Mouse (Mus musculus) liver, embryonic 16.5 days (tissue): ENCODE results near the gene 5330417C22Rik. TPM values are rescaled to one million over a fixed set of nuclear protein-coding genes. Genes with fewer than 3 reads are reported as not detected.
"Not testable (repeated sequence)": the region's sequence is repeated elsewhere in the genome, so short reads cannot be mapped to it uniquely, and the experiment has no call there.

Experiments
- ATAC-seq: fragments of 200-750 bp; cut with Nextera tagmentation; 2 replicates; pipeline ENCODE4 v1.8.0; 2017; ENCODE audit warnings: low read depth, mild to moderate bottlenecking, moderate number of reproducible peaks, moderate library complexity
- H3K27ac ChIP-seq: fragments of 300-500 bp; sonication (generic); 2 replicates; pipeline ENCODE4 v1.5.1; 2014; ENCODE audit warnings: mild to moderate bottlenecking, low read length
- H3K27me3 ChIP-seq: fragments of 300-500 bp; sonication (generic); 2 replicates; pipeline ENCODE4 v1.6.1; 2014; ENCODE audit warnings: low read depth, low read length, mixed read lengths; ENCODE audit not compliant: control insufficient read depth, insufficient read depth
- H3K36me3 ChIP-seq: fragments of 300-500 bp; sonication (generic); 2 replicates; pipeline ENCODE4 v1.6.1; 2014; ENCODE audit warnings: mild to moderate bottlenecking; ENCODE audit not compliant: control insufficient read depth, insufficient read depth
- H3K4me1 ChIP-seq: fragments of 300-500 bp; sonication (generic); 2 replicates; pipeline ENCODE4 v1.6.1; 2014; ENCODE audit warnings: low read depth, low read length, mixed read lengths; ENCODE audit not compliant: control insufficient read depth
- H3K4me2 ChIP-seq: fragments of 300-500 bp; sonication (generic); 2 replicates; pipeline ENCODE4 v1.6.1; 2014; ENCODE audit warnings: low read depth, low read length, mixed read lengths
- H3K4me3 ChIP-seq: fragments of 300-500 bp; sonication (generic); 2 replicates; pipeline ENCODE4 v1.5.1; 2014; ENCODE audit warnings: low read depth, mild to moderate bottlenecking, low read length
- H3K9ac ChIP-seq: fragments of 300-500 bp; sonication (generic); 2 replicates; pipeline ENCODE4 v1.6.1; 2014; ENCODE audit warnings: low read depth, low read length
- H3K9me3 ChIP-seq: fragments of 300-500 bp; sonication (generic); replicated peaks from 2 replicates; pipeline ENCODE4 v1.6.1; 2016; ENCODE audit warnings: low read length; ENCODE audit not compliant: control insufficient read depth
- WGBS: fragments of 180-500 bp; shearing (Covaris S2); extraction: QIAGEN DNeasy Blood & Tissue Kit; methylation state at CpG from one replicate; pipeline ENCODE4 v1.1.7; 2014; ENCODE audit not compliant: insufficient replicate concordance; 5-methylcytosine and 5-hydroxymethylcytosine counted together
- polyA plus RNA-seq: library from polyadenylated mRNA; unstranded; fragments of >200 nt; fragmentation: Nextera tagmentation; extraction: Ambion mirVana; gene quantifications from 2 replicates; pipeline ENCODE4 v1.2.1, GENCODE M21; 2015

5330417C22Rik gene
- polyA plus RNA-seq = 0.21 and 0.63 TPM in 2 replicates

DNA sequence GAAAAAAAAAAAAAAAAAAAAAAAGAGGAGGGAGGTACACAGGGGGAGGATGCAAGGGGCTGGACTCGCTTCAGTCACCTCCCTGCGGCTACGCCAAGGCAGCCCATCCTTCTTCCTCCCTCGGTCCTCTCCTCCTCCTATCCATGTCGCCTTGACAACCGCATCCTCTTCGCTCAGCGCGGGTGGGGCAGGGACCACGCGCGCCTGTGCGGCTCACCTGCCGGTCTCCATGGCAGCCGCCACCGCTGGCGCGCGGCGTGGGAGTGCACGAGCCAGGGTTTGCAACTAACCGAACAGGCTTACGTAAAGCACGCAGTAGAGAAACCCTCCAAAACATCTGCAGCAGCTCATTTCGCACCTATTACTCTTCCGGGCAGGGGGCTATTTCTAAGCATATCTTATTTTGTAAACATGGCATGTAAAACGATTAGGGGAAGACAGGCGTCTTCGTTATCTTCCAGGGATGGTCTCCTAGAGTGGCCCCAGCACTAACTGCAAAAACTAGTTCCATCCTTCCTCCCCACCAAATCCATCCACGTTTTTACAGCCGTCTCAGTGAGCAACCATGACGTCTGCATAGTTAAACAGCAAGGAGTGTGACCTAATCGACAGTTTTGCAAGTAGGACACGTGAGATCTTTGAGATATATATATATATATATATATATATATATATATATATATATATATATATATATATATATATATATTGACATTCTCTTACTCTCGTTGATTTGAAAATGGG, at the start of gene 5330417C22Rik:
TSS of gene 5330417C22Rik (minus strand) at position 20 of the 744 bp plus-strand sequence.
- Histone ChIP-seq H3K9me3 (no peaks in the 10 kb centered on the region), H3K9ac (no peak within 1 kb of the TSS), H3K27me3 (peaks cover 25% of the 10 kb centered on the region), H3K4me2 (peak within 1 kb of the TSS; percentile 39), H3K27ac (no peak within 1 kb of the TSS), H3K36me3 (no peaks in the 10 kb centered on the region), H3K4me3 (peak within 1 kb of the TSS; percentile 21), H3K4me1 (peaks cover 7% of the 10 kb centered on the region)
- WGBS = 3% methylated on average over 31 of the region's 35 CpGs
- ATAC-seq = no peak

DNA sequence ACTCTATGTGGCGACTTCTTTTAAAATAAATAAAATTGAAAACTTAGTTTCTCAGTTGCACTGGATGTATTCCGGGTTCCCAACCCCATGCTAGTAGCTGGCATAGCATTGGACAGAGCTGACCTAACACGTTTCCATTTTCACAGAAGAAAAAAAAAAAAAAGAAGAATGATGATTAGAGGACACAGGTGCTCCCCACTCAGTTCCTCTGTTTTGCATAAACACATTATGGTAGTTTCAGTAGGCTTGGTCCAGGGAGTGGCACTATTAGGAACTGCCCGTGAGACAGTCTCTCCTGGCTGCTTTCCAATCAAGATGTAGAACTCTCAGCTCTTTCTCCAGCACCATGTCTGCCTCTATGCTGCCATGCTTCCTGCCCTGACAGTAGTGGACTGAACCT, 48.2 kb upstream of the 5330417C22Rik start:
- Histone ChIP-seq H3K4me2 (no peak overlapping the region), H3K4me3 (no peak overlapping the region), H3K36me3 (no peaks in the 10 kb centered on the region), H3K9me3 (no peaks in the 10 kb centered on the region), H3K27ac (no peak overlapping the region), H3K4me1 (no peaks in the 10 kb centered on the region), H3K27me3 (no peaks in the 10 kb centered on the region), H3K9ac (no peak overlapping the region)
- 48% methylated on average over 4 of the region's 4 CpGs for WGBS
- no peak for ATAC-seq

DNA sequence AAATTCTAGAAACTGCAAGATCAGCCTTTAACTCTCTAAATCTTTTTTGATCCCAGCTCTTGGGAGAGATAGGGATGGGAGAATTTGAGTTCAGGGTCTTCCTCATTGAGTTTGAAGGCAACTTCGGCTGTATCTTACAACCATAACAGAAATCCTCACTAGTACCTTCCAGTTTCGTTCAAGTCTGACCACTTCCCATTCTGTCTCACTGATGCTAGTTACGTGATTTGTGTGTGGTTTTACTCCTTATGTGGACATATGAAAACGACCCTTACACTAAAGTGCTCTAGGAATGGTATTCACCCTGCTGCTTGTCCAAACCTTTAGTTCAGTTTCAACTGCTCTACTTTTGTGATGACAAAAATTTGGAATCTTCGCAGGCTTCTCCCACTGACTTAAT, 37.7 kb upstream of the 5330417C22Rik start:
- no peak overlapping the region for H3K4me2 ChIP-seq
- 54% methylated on average over 5 of the region's 5 CpGs for WGBS
- H3K27ac ChIP-seq = no peak overlapping the region
- H3K9me3 ChIP-seq = no peaks in the 10 kb centered on the region
- no peak overlapping the region for H3K9ac ChIP-seq
- no peak overlapping the region for H3K4me3 ChIP-seq
- no peaks in the 10 kb centered on the region for H3K27me3 ChIP-seq
- no peaks in the 10 kb centered on the region; the same call in 1 of the 2 replicates for H3K36me3 ChIP-seq
- H3K4me1 ChIP-seq = peaks cover 11% of the 10 kb centered on the region
- ATAC-seq = no peak

DNA sequence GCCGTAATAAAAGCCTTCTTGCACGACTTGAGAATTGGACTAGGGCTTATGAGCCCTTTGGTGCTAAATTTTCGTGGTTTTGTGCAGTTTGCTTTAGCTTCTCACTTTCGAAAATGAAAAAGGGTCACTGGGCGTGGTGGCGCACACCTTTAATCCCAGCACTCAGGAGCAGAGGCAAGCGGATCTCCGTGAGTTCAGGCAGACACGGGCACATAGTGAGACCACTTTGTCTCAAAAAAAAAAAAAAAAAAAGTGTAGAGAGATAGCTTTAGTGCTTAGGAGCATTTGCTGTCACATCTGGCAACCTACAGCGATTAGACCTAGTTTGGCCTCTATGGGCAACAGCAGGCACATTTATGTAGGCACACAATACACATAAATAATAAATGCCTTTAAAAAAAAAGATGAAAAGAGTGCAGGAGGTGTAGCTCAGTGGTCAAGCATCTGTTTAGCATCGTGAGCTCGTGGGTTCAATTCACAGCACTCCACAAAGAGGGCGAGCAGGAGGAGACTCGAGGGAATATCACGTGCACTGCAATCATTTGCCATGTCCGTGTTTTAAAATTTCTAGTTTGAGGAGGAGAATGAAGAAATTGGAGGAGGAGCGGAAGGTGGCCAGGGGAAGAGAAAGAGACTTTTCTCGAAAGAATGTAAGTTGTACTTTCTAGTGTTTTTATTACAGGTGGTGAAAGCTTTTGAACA, 36.1 kb upstream of the 5330417C22Rik start:
- H3K9ac ChIP-seq = peak overlapping the region; percentile 83
- peaks cover 3% of the 10 kb centered on the region; the same call in 1 of the 2 replicates for H3K27me3 ChIP-seq
- no peak for ATAC-seq
- peak overlapping the region; percentile 89 for H3K4me3 ChIP-seq
- H3K36me3 ChIP-seq = no peaks in the 10 kb centered on the region
- 39% methylated on average over 18 of the region's 18 CpGs for WGBS
- peak overlapping the region; percentile 91 for H3K4me2 ChIP-seq
- no peaks in the 10 kb centered on the region for H3K9me3 ChIP-seq
- H3K4me1 ChIP-seq = peaks cover 11% of the 10 kb centered on the region
- peak overlapping the region; percentile 72 for H3K27ac ChIP-seq

DNA sequence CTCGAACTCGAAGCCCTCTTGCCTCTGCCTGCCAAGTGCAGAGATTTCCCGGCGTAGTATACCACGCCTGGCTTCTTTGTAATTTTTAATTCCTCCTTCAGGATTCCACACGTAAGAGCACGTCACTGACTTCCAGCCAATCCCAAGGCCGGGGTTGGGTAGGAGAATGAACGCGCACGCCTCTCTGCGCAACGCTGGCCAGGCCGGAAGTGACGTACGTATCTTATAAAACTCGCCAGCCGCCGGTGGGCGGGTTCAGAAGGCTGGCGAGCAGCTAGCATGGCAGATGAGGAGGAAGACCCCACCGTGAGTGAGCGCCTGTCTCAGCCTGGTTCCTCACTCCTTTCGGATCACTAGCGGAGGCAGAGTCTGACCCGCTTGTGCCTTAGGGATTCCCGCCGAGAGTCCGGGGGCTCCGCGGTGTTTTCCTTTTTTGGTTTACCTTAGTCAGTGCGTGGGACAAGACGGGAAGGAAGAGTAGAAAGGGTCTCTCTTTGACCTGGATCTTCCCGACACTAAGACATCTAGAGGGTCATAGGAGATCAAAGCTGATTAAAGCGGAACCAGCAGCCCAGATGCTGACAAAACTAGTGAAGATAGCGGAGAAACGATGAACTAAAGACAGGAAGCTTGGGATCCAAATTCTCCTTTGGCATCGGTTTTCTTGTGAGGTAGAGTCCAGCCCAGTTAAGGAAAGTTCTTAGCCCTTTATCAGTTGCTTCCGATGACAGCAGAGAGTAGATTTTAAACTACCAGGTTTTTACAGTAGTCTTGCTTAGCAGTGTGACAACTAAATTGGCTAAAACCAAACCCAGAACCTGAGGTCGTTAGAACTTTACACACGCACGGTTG, 35.3 kb upstream of the 5330417C22Rik start, which contains the start of gene Taf13:
TSS of gene Taf13 (plus strand) at position 256 of the 852 bp plus-strand sequence.
- H3K27me3 ChIP-seq = peaks cover 3% of the 10 kb centered on the region; the same call in 1 of the 2 replicates
- peak within 1 kb of the TSS; percentile 91 for H3K4me2 ChIP-seq
- H3K27ac ChIP-seq = peak within 1 kb of the TSS; percentile 72
- H3K9ac ChIP-seq = peak within 1 kb of the TSS; percentile 83
- no peaks in the 10 kb centered on the region for H3K36me3 ChIP-seq
- under 1% methylated on average over 42 of the region's 42 CpGs for WGBS
- H3K4me1 ChIP-seq = peaks cover 11% of the 10 kb centered on the region
- H3K9me3 ChIP-seq = no peaks in the 10 kb centered on the region
- peak; percentile 100 for ATAC-seq
- peak within 1 kb of the TSS; percentile 89 for H3K4me3 ChIP-seq

DNA sequence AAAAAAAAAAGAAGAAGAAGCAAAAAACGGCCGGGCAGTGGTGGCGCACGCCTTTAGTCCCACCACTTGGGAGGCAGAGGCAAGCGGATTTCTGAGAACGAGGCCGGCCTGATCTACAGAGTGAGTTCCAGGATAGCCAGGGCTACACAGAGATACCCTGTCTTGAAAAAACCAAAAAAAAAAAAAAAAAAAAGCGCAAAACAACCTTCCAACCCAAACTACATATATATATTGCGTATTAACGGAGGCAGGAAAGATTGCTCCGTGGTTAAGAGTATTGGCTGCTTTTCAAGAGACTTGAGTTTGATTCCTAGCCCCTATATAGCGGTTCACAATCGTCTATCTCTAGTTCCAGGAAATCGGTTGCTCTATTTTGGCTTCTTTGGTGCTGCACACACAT, 34.5 kb upstream of the 5330417C22Rik start:
- WGBS = 73% methylated on average over 14 of the region's 14 CpGs

DNA sequence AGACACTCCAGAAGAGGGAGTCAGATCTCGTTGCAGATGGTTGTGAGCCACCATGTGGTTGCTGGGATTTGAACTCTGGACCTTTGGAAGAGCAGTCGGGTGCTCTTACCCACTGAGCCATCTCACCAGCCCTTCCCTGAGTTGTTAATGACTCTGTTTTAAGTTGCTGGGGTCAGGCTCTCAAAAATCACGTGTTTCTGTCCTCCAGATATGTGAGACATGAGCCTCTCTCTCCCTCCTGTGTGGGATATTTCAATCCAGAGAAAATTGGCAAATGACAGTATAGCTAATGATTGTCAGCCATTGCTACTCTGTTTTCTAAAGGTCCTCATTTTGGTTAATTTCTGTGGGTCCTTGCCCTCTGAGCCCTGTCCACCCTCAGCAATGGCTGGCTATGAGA, 33.3 kb upstream of the 5330417C22Rik start:
- 35% methylated on average over 3 of the region's 3 CpGs for WGBS
- ATAC-seq, H3K9me3 ChIP-seq, H3K9ac ChIP-seq, H3K4me3 ChIP-seq, H3K27ac ChIP-seq, H3K36me3 ChIP-seq, H3K4me2 ChIP-seq, H3K27me3 ChIP-seq: not testable (repeated sequence)
- peaks cover 11% of the 10 kb centered on the region for H3K4me1 ChIP-seq

More for the DNA sequence above, 34.5 kb upstream of the 5330417C22Rik start:
- H3K4me2 ChIP-seq = peak overlapping the region; percentile 91
- H3K4me3 ChIP-seq = peak overlapping the region; percentile 89
- peaks cover 11% of the 10 kb centered on the region for H3K4me1 ChIP-seq
- H3K27ac ChIP-seq = no peak overlapping the region
- H3K27me3 ChIP-seq = peaks cover 3% of the 10 kb centered on the region; the same call in 1 of the 2 replicates
- no peaks in the 10 kb centered on the region for H3K36me3 ChIP-seq
- no peak overlapping the region for H3K9ac ChIP-seq
- no peaks in the 10 kb centered on the region for H3K9me3 ChIP-seq
- ATAC-seq = no peak

DNA sequence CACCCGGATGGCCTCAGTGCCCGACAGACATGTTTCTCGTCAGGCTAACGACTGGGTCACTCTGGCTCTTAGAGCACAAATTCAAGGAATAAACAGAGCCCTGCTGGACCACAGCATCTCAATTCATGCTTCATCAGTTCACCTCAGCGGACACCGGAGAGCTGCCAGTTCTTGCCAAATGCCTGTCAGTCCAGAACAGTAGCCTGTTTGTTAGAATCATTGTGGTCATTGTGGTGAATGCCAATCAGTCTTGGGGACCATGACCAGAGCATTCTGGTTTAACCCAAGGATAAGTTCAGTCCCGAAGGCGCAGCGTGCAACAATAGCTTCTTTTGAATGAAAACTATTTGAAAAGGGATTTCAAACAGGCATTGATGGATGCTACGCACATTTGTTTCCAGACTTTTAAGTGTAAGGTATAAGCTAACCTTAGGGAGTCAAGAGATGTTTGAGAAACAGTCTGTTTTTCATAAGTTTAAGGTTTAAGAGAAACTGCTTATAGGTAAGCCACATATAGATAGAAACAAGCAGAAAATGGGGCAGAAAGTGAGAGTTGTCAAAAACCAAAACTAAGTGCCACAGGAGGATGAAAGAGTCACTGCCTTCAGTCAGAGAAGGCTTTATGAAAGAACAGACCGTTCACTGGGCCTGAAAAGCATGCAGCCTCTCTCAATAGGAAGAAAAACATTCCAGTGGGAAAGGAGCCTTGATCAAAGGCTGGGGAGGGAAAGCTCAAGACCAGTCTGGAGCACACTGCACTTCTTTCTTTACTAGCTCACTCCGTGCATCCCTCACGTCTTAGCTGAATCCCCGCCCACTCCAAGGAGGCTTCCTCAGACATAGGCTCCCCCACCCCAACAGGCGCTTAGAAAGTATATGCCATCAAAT, 31.9 kb upstream of the 5330417C22Rik start:
- no peak overlapping the region for H3K9ac ChIP-seq
- H3K4me3 ChIP-seq = no peak overlapping the region
- no peak for ATAC-seq
- H3K9me3 ChIP-seq = no peaks in the 10 kb centered on the region
- H3K36me3 ChIP-seq = no peaks in the 10 kb centered on the region
- peaks cover 11% of the 10 kb centered on the region for H3K4me1 ChIP-seq
- no peak overlapping the region for H3K27ac ChIP-seq
- H3K4me2 ChIP-seq = no peak overlapping the region
- H3K27me3 ChIP-seq = peaks cover 3% of the 10 kb centered on the region; the same call in 1 of the 2 replicates
- WGBS = 57% methylated on average over 15 of the region's 15 CpGs
